Mouse (Mus musculus) liver, embryonic 14.5 days (tissue): ENCODE measurements at regions not wholly inside any gene's neighbourhood (a gene's known extent, or its start where the extent isn't known, plus 50 kb on each side); places are given as distances from the start of the nearest gene placed in this dataset.

Experiments used
- CTCF ChIP-seq: IDR thresholded peaks from 2 replicates; pipeline ENCODE4 v1.5.1; 2016; ENCODE audit warnings: antibody characterized with exemption, low read depth, control low read depth
- EP300 ChIP-seq: IDR thresholded peaks from 2 replicates; pipeline ENCODE4 v1.6.1; 2016; ENCODE audit warnings: antibody characterized with exemption, low read depth

DNA sequence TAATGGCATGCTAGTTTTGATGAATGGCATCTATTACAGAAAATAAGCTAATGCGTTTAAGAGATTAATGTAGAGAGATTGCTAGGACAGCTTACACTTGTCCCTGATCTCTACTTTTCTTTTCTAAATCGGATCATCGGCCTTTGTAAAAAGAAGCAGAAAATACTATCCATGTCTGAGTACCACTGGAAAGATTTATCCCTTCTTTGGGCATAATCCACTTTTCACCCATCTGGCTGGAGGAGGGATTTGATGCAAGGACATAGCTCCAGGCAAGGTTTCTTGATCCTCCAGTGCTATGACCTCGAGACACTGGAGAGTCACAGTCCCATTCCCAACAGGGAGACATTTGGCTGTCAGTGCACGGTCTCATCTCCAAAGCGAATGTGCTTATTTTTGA lies 166.6 kb upstream of the Gm9747 start:
- TF ChIP-seq CTCF (no peak), EP300 (no peak)
